Comparison of ENCODE assay signal across 8 mouse cellular contexts in genomic region chr8:13200301-13201012, GRCm38 (mm10). TPM values are rescaled to one million over a fixed set of nuclear protein-coding genes. Genes with fewer than 3 reads are reported as not detected.
A peak's percentile ranks its signal among the peaks of the same experiment; 100 is the strongest.
DNase-seq lines count a peak whose midpoint lies in the region; ATAC-seq and TF ChIP-seq lines count a peak whose summit lies in the region.

Gene Grtp1, minus strand, starts transcription at chr8:13200620.

- no peak for ATAC-seq in cerebellum, adult (ENCODE audit: insufficient number of reproducible peaks, low FRiP score, low TSS enrichment)
- ATAC-seq in forebrain, embryonic 16.5 days, result peak; percentile 71
- ATAC-seq in intestine, embryonic 14.5 days (replicated peaks; ENCODE audit: low FRiP score, low TSS enrichment, low read depth), result peak; percentile 65
- ATAC-seq in liver, embryonic 14.5 days (ENCODE audit: insufficient read depth), result peak; percentile 60

- TF ChIP-seq EP300 in liver, embryonic 14.5 days (IDR thresholded peaks at IDR 0.05; ENCODE audit: low read depth), result no peak

- no peaks in the 10 kb centered on the region for H3K9me3 ChIP-seq in forebrain, embryonic 16.5 days (ENCODE audit: control insufficient read depth, low read length)
- H3K9me3 ChIP-seq in intestine, embryonic 14.5 days (ENCODE audit: control insufficient read depth, low read length), result no peaks in the 10 kb centered on the region
- H3K9me3 ChIP-seq in liver, embryonic 14.5 days (ENCODE audit: control insufficient read depth, low read length), result no peaks in the 10 kb centered on the region

- H3K9ac ChIP-seq in forebrain, embryonic 16.5 days (replicated peaks; ENCODE audit: low read depth, low read length), result peak within 1 kb of the TSS; percentile 83
- peak within 1 kb of the TSS; percentile 56 for H3K9ac ChIP-seq in intestine, embryonic 14.5 days (ENCODE audit: low read length)
- peak within 1 kb of the TSS; percentile 97 for H3K9ac ChIP-seq in liver, embryonic 14.5 days (replicated peaks)

- WGBS in forebrain, embryonic 16.5 days, result under 1% methylated on average over 45 of the region's 58 CpGs
- under 1% methylated on average over 57 of the region's 58 CpGs for WGBS in intestine, embryonic 14.5 days
- under 1% methylated on average over 58 of the region's 58 CpGs for WGBS in liver, embryonic 14.5 days (ENCODE audit: insufficient replicate concordance)

- H3K27ac ChIP-seq in forebrain, embryonic 16.5 days (ENCODE audit: low read length), result no peak within 1 kb of the TSS
- no peak within 1 kb of the TSS for H3K27ac ChIP-seq in intestine, embryonic 14.5 days (ENCODE audit: low read depth)
- peak within 1 kb of the TSS; percentile 91 for H3K27ac ChIP-seq in liver, embryonic 14.5 days

- H3K36me3 ChIP-seq in forebrain, embryonic 16.5 days (ENCODE audit: control insufficient read depth, insufficient read depth), result no peaks in the 10 kb centered on the region
- H3K36me3 ChIP-seq in intestine, embryonic 14.5 days (ENCODE audit: control insufficient read depth, insufficient read depth, low read length), result no peaks in the 10 kb centered on the region
- H3K36me3 ChIP-seq in liver, embryonic 14.5 days (replicated peaks; ENCODE audit: control insufficient read depth, insufficient read depth, low read depth), result no peaks in the 10 kb centered on the region; the same call in 1 of the 2 replicates

- peak within 1 kb of the TSS; percentile 81 for H3K4me2 ChIP-seq in forebrain, embryonic 16.5 days (ENCODE audit: low read length)
- peak within 1 kb of the TSS; percentile 82 for H3K4me2 ChIP-seq in intestine, embryonic 14.5 days (ENCODE audit: low read length)
- peak within 1 kb of the TSS; percentile 84 for H3K4me2 ChIP-seq in liver, embryonic 14.5 days (ENCODE audit: low read depth)

- peak; percentile 53 to 73 for DNase-seq in cerebellum, postnatal 14 days
- peak; percentile 86 for DNase-seq in adrenal gland, postnatal 25 days
- peak; percentile 78 for DNase-seq in intestine, embryonic 14.5 days (ENCODE audit: low spot score)
- no peak for DNase-seq in liver, embryonic 14.5 days (ENCODE audit: low read depth in 3 of 3, low spot score in 3 of 3)
- DNase-seq in neural tube, embryonic 10.5 days (ENCODE audit: extremely low spot score, low spot score), result peak; percentile 78
- peak; percentile 75 for DNase-seq in thymus, postnatal 4 days

- peaks cover 13% of the 10 kb centered on the region for H3K4me1 ChIP-seq in forebrain, embryonic 16.5 days (replicated peaks; ENCODE audit: control insufficient read depth, insufficient read depth, low read length)
- peaks cover 10% of the 10 kb centered on the region for H3K4me1 ChIP-seq in intestine, embryonic 14.5 days (replicated peaks; ENCODE audit: control insufficient read depth, insufficient read depth, low read length)
- peaks cover 31 to 44% of the 10 kb centered on the region in 2 experiments for H3K4me1 ChIP-seq in liver, embryonic 14.5 days (replicated peaks; ENCODE audit: control insufficient read depth in 2 of 2, insufficient read depth in 2 of 2, low read length in 1 of 2)

- H3K27me3 ChIP-seq in forebrain, embryonic 16.5 days (replicated peaks; ENCODE audit: control insufficient read depth, insufficient read depth, low read length), result peaks cover 23% of the 10 kb centered on the region
- peaks cover 28% of the 10 kb centered on the region for H3K27me3 ChIP-seq in intestine, embryonic 14.5 days (replicated peaks; ENCODE audit: control insufficient read depth, insufficient read depth, low read length)
- H3K27me3 ChIP-seq in liver, embryonic 14.5 days (ENCODE audit: control insufficient read depth, insufficient read depth, low read length), result no peaks in the 10 kb centered on the region

- peak within 1 kb of the TSS; percentile 88 for H3K4me3 ChIP-seq in forebrain, embryonic 16.5 days (replicated peaks; ENCODE audit: low read length)
- peak within 1 kb of the TSS; percentile 68 for H3K4me3 ChIP-seq in intestine, embryonic 14.5 days (ENCODE audit: low read depth, low read length)
- peak within 1 kb of the TSS; percentile 79 to 88 for H3K4me3 ChIP-seq in liver, embryonic 14.5 days (ENCODE audit: insufficient read depth in 1 of 2, low read depth in 2 of 2, low read length in 2 of 2)

- no peak for TF ChIP-seq CTCF in liver, embryonic 14.5 days (IDR thresholded peaks at IDR 0.05; ENCODE audit: low read depth)

RNA-seq across cellular contexts. Expression of gene Grtp1, which starts in this region (rescaled TPM):
- total RNA-seq in adrenal gland, postnatal 25 days (2021), result 14.8 and 22.1 TPM in 2 replicates
- 19.7 and 21.1 TPM in 2 replicates for polyA plus RNA-seq in forebrain, embryonic 16.5 days (2015; fragmentation: Nextera tagmentation; extraction: Ambion mirVana)
- 49.1 and 55.6 TPM in 2 replicates for polyA plus RNA-seq in intestine, embryonic 14.5 days (2014; fragmentation: Nextera tagmentation; extraction: Ambion mirVana)
- 5.7 TPM in 2 replicates for polyA plus RNA-seq in liver, embryonic 14.5 days (2012; rRNA removed)
- polyA plus RNA-seq in liver, embryonic 14.5 days (2014; fragmentation: Nextera tagmentation; extraction: Ambion mirVana), result 9.5 and 10.1 TPM in 2 replicates

Comparison
In these comparisons a context has a peak if more than half of its experiments do, and no peak if none do; other contexts are left out.
1. DNase-seq: peak in cerebellum, postnatal 14 days (2 of 2), adrenal gland, postnatal 25 days (single experiment), intestine, embryonic 14.5 days (single experiment), neural tube, embryonic 10.5 days (single experiment) and thymus, postnatal 4 days (single experiment); none in liver, embryonic 14.5 days (0 of 3).
2. Peak in every context shown above with its lines, with median percentiles within 50 percentile points of each other: H3K4me2 ChIP-seq, H3K4me3 ChIP-seq and H3K9ac ChIP-seq.